Mouse (Mus musculus): Measurements from ENCODE around the gene Lrp4.

- TF ChIP-seq CTCF (IDR thresholded peaks at IDR 0.05; ENCODE audit: low read depth): no peak
- TF ChIP-seq EP300 (IDR thresholded peaks at IDR 0.05; ENCODE audit: low read depth): no peak
Observed at GRCm38 (mm10) chr2:91457656-91458251, 443 bp downstream of the Lrp4 start.
